Mouse (Mus musculus): ENCODE results near the gene Rab3gap2. TPM values are rescaled to one million over a fixed set of nuclear protein-coding genes. Genes with fewer than 3 reads are reported as not detected.
A peak's percentile ranks its signal among the peaks of the same experiment; 100 is the strongest.
"Not testable (repeated sequence)": the region's sequence is repeated elsewhere in the genome, so short reads cannot be mapped to it uniquely, and the experiment has no call there.

The Rab3gap2 gene
- polyA plus RNA-seq, 1 experiment from 2014 or later = 26.8 TPM

- H3K27me3 ChIP-seq (ENCODE audit: control insufficient read depth, insufficient read depth, low read length) = no peaks in the 10 kb centered on the region
- H3K4me1 ChIP-seq (replicated peaks; ENCODE audit: control insufficient read depth, insufficient read depth, low read length) = no peaks in the 10 kb centered on the region
- no peak overlapping the region for H3K4me2 ChIP-seq (replicated peaks)
- ATAC-seq (ENCODE audit: low FRiP score) (no peak), DNase-seq (ENCODE audit: low spot score) (no peak)
- no peak overlapping the region for H3K27ac ChIP-seq
- H3K9ac ChIP-seq = no peak overlapping the region
- peaks cover 43% of the 10 kb centered on the region for H3K36me3 ChIP-seq (replicated peaks; ENCODE audit: control insufficient read depth, insufficient read depth)
- WGBS = 85% methylated on average over 4 of the region's 4 CpGs
- H3K4me3 ChIP-seq (replicated peaks; ENCODE audit: low read length) = no peak overlapping the region
- no peaks in the 10 kb centered on the region for H3K9me3 ChIP-seq (ENCODE audit: control insufficient read depth, low read length)
These were observed 105.0 kb downstream of the Rab3gap2 start for GRCm38 (mm10) chr1:185308908-185309307.

GRCm38 (mm10) chr1:185311949-185312348 is 108.0 kb downstream of the Rab3gap2 start:
- Histone ChIP-seq H3K4me3 (replicated peaks; ENCODE audit: low read length) (no peak overlapping the region), H3K36me3 (replicated peaks; ENCODE audit: control insufficient read depth, insufficient read depth) (peaks cover 72% of the 10 kb centered on the region), H3K9ac (no peak overlapping the region), H3K27ac (no peak overlapping the region), H3K4me1 (replicated peaks; ENCODE audit: control insufficient read depth, insufficient read depth, low read length) (no peaks in the 10 kb centered on the region), H3K9me3 (ENCODE audit: control insufficient read depth, low read length) (no peaks in the 10 kb centered on the region), H3K4me2 (replicated peaks) (no peak overlapping the region), H3K27me3 (ENCODE audit: control insufficient read depth, insufficient read depth, low read length) (no peaks in the 10 kb centered on the region)
- DNase-seq (ENCODE audit: low spot score) (no peak), ATAC-seq (ENCODE audit: low FRiP score) (no peak)
- WGBS = 94% methylated on average over 9 of the region's 9 CpGs

GRCm38 (mm10) chr1:185314546-185314945 is 110.6 kb downstream of the Rab3gap2 start:
- Histone ChIP-seq H3K4me2 (replicated peaks) (no peak overlapping the region), H3K4me3 (replicated peaks; ENCODE audit: low read length) (no peak overlapping the region), H3K27ac (no peak overlapping the region), H3K9ac (no peak overlapping the region), H3K9me3 (ENCODE audit: control insufficient read depth, low read length) (no peaks in the 10 kb centered on the region), H3K36me3 (replicated peaks; ENCODE audit: control insufficient read depth, insufficient read depth) (peaks cover 78% of the 10 kb centered on the region), H3K27me3 (ENCODE audit: control insufficient read depth, insufficient read depth, low read length) (no peaks in the 10 kb centered on the region), H3K4me1 (replicated peaks; ENCODE audit: control insufficient read depth, insufficient read depth, low read length) (no peaks in the 10 kb centered on the region)
- ATAC-seq (ENCODE audit: low FRiP score) = no peak
- no peak for DNase-seq (ENCODE audit: low spot score)
- 91% methylated on average over 4 of the region's 4 CpGs for WGBS

GRCm38 (mm10) chr1:185315846-185316568 is 112.1 kb downstream of the Rab3gap2 start:
- H3K9me3 ChIP-seq (ENCODE audit: control insufficient read depth, low read length) = no peaks in the 10 kb centered on the region
- peaks cover 86% of the 10 kb centered on the region for H3K36me3 ChIP-seq (replicated peaks; ENCODE audit: control insufficient read depth, insufficient read depth)
- H3K27me3 ChIP-seq (ENCODE audit: control insufficient read depth, insufficient read depth, low read length) = no peaks in the 10 kb centered on the region
- H3K4me2 ChIP-seq (replicated peaks) = no peak overlapping the region
- no peak for DNase-seq (ENCODE audit: low spot score)
- H3K9ac ChIP-seq = no peak overlapping the region
- H3K27ac ChIP-seq = no peak overlapping the region
- no peak for ATAC-seq (ENCODE audit: low FRiP score)
- H3K4me3 ChIP-seq (replicated peaks; ENCODE audit: low read length) = no peak overlapping the region
- no peaks in the 10 kb centered on the region for H3K4me1 ChIP-seq (replicated peaks; ENCODE audit: control insufficient read depth, insufficient read depth, low read length)
- WGBS = 83% methylated on average over 16 of the region's 16 CpGs

GRCm38 (mm10) chr1:185327754-185328345 is 123.9 kb downstream of the Rab3gap2 start:
- Histone ChIP-seq H3K36me3 (replicated peaks; ENCODE audit: control insufficient read depth, insufficient read depth) (peaks cover 35% of the 10 kb centered on the region), H3K4me3 (replicated peaks; ENCODE audit: low read length) (peak overlapping the region; percentile 66; the same call in 1 of the 2 replicates), H3K4me2 (replicated peaks) (peak overlapping the region; percentile 64), H3K4me1 (replicated peaks; ENCODE audit: control insufficient read depth, insufficient read depth, low read length) (peaks cover 11% of the 10 kb centered on the region)
- DNase-seq (ENCODE audit: low spot score); H3K27me3 ChIP-seq (ENCODE audit: control insufficient read depth, insufficient read depth, low read length); H3K27ac ChIP-seq; H3K9me3 ChIP-seq (ENCODE audit: control insufficient read depth, low read length); H3K9ac ChIP-seq; ATAC-seq (ENCODE audit: low FRiP score): not testable (repeated sequence)
- WGBS = 56% methylated on average over 3 of the region's 3 CpGs

DNA sequence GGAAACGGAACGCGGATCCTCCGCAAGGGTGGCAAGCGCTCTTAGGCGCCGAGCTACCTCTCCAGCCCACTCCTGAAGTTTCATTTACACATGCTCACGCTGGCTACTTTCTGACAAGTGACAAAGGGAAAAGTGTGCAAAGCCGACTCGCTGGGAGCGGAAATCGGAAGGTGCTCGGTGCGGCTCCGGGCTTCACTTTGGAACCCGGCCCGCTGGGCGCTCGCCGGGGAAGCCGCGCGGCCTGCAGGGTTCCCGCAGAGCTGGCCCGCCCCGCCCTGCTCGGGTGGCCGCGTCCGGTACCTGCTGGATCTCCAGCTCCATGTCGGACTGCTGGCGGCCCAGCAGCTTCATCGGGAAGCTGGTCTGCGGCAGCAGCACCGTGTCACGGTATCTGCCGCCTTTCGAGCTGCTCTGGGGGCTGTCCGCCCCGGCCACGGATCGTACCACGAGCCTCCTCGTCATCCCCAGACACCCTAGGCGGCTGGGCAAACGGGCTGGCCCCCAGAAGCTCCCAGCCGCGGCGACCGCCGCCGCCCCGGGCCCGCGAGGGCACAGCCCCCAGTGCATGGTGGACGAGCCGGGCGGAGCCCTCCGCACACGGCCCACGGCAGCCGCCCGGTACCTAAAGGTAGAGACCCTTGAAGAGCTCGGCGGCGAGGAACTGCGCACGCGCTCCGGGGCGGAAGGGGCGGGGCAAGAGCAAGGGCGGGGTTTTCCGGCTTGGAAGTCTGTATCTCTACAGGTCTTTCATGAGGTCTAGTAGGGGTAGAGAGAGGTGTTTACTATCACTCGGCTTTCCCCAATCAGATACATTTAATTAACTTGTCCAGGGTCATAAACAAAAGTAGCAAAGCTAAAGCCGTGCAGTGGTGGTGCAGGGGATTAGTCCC is 125.0 kb downstream of the Rab3gap2 start, which contains the start of gene Iars2:
Gene Iars2, minus strand, starts transcription at position 676 of the 890 bp plus-strand sequence.
- H3K4me2 ChIP-seq (replicated peaks) = peak within 1 kb of the TSS; percentile 64
- H3K9ac ChIP-seq = peak within 1 kb of the TSS; percentile 78
- under 1% methylated on average over 76 of the region's 76 CpGs for WGBS
- H3K27ac ChIP-seq = peak within 1 kb of the TSS; percentile 85
- peaks cover 23% of the 10 kb centered on the region for H3K36me3 ChIP-seq (replicated peaks; ENCODE audit: control insufficient read depth, insufficient read depth)
- H3K9me3 ChIP-seq (ENCODE audit: control insufficient read depth, low read length) = no peaks in the 10 kb centered on the region
- no peaks in the 10 kb centered on the region for H3K27me3 ChIP-seq (ENCODE audit: control insufficient read depth, insufficient read depth, low read length)
- peak; percentile 91 for ATAC-seq (ENCODE audit: low FRiP score)
- peak; percentile 91 for DNase-seq (ENCODE audit: low spot score)
- peaks cover 20% of the 10 kb centered on the region for H3K4me1 ChIP-seq (replicated peaks; ENCODE audit: control insufficient read depth, insufficient read depth, low read length)
- peak within 1 kb of the TSS; percentile 66 for H3K4me3 ChIP-seq (replicated peaks; ENCODE audit: low read length)

GRCm38 (mm10) chr1:185329851-185330250 is 125.9 kb downstream of the Rab3gap2 start:
- DNase-seq (ENCODE audit: low spot score) (no peak), ATAC-seq (ENCODE audit: low FRiP score) (no peak)
- Histone ChIP-seq H3K27ac (no peak overlapping the region), H3K9me3 (ENCODE audit: control insufficient read depth, low read length) (no peaks in the 10 kb centered on the region), H3K9ac (no peak overlapping the region), H3K36me3 (replicated peaks; ENCODE audit: control insufficient read depth, insufficient read depth) (peaks cover 16% of the 10 kb centered on the region), H3K4me1 (replicated peaks; ENCODE audit: control insufficient read depth, insufficient read depth, low read length) (peaks cover 20% of the 10 kb centered on the region), H3K4me2 (replicated peaks) (peak overlapping the region; percentile 64; the same call in 1 of the 2 replicates), H3K27me3 (ENCODE audit: control insufficient read depth, insufficient read depth, low read length) (no peaks in the 10 kb centered on the region), H3K4me3 (replicated peaks; ENCODE audit: low read length) (peak overlapping the region; percentile 66; the same call in 1 of the 2 replicates)
- 91% methylated on average over 8 of the region's 8 CpGs for WGBS

GRCm38 (mm10) chr1:185331364-185331763 is 127.4 kb downstream of the Rab3gap2 start:
- peaks cover 20% of the 10 kb centered on the region for H3K4me1 ChIP-seq (replicated peaks; ENCODE audit: control insufficient read depth, insufficient read depth, low read length)
- ATAC-seq (ENCODE audit: low FRiP score) = no peak

DNA sequence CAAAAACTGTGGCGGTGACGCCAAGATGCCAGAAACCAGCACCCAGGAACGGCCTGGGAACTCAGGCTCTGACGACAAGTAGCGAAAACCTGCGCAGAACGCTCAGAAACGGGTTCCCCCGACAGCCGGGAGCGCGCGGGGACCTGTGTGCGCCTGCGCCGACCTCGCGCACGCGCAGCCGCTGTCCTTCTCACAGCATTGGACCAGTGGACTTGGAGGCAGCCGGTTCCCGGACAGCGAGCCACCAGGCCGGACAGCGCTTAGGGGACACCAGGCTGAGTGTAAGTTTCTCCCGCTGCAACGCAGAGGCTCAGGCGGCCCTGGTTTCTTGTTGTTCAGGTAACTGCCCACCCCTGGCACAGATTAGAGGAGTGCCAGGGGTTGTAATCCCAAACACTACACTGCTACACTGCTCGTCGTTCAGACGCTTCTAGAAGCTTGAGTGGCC is 128.1 kb downstream of the Rab3gap2 start, which contains the start of gene Bpnt1:
Gene Bpnt1, plus strand, starts transcription at position 167 of the 448 bp plus-strand sequence.
- DNase-seq (ENCODE audit: low spot score) (peak; percentile 92), ATAC-seq (ENCODE audit: low FRiP score) (peak; percentile 86)
- Histone ChIP-seq H3K4me3 (replicated peaks; ENCODE audit: low read length) (peak within 1 kb of the TSS; percentile 51), H3K36me3 (replicated peaks; ENCODE audit: control insufficient read depth, insufficient read depth) (no peaks in the 10 kb centered on the region; the same call in none of the 2 replicates), H3K9me3 (ENCODE audit: control insufficient read depth, low read length) (no peaks in the 10 kb centered on the region), H3K9ac (peak within 1 kb of the TSS; percentile 77), H3K27me3 (ENCODE audit: control insufficient read depth, insufficient read depth, low read length) (no peaks in the 10 kb centered on the region), H3K27ac (peak within 1 kb of the TSS; percentile 94), H3K4me1 (replicated peaks; ENCODE audit: control insufficient read depth, insufficient read depth, low read length) (peaks cover 20% of the 10 kb centered on the region), H3K4me2 (replicated peaks) (peak within 1 kb of the TSS; percentile 60)
- WGBS = under 1% methylated on average over 32 of the region's 32 CpGs

More at GRCm38 (mm10) chr1:185331364-185331763, 127.4 kb downstream of the Rab3gap2 start:
- Histone ChIP-seq H3K4me3 (replicated peaks; ENCODE audit: low read length) (peak overlapping the region; percentile 51), H3K4me2 (replicated peaks) (peak overlapping the region; percentile 60), H3K27me3 (ENCODE audit: control insufficient read depth, insufficient read depth, low read length) (no peaks in the 10 kb centered on the region), H3K9ac (peak overlapping the region; percentile 77), H3K27ac (peak overlapping the region; percentile 94), H3K9me3 (ENCODE audit: control insufficient read depth, low read length) (no peaks in the 10 kb centered on the region), H3K36me3 (replicated peaks; ENCODE audit: control insufficient read depth, insufficient read depth) (peaks cover 4% of the 10 kb centered on the region)
- no peak for DNase-seq (ENCODE audit: low spot score)
- WGBS = 55% methylated on average over 5 of the region's 5 CpGs

Measured in hindbrain, embryonic 14.5 days (tissue).